ENCODE assay signal across 8 mouse cellular contexts in genomic region chr19:10486264-10486738, GRCm38 (mm10). TPM values are rescaled to one million over a fixed set of nuclear protein-coding genes. Genes with fewer than 3 reads are reported as not detected.
DNase-seq lines count a peak whose midpoint lies in the region; ATAC-seq lines count a peak whose summit lies in the region.

No protein-coding gene starts in this region.

- peak; percentile 29 for DNase-seq in urinary bladder, postnatal 25 days (ENCODE audit: low spot score)
- no peak for DNase-seq in urinary bladder, postnatal 10 days (ENCODE audit: low spot score)
- DNase-seq in cerebellum, postnatal 36 days = peak; percentile 41 to 69
- peak; percentile 19 for DNase-seq in gastrocnemius, postnatal 14 days
- peak; percentile 31 to 63 for DNase-seq in kidney, adult 8-10 months

- no peaks in the 10 kb centered on the region for H3K9me3 ChIP-seq in limb, embryonic 13.5 days
- no peaks in the 10 kb centered on the region for H3K9me3 ChIP-seq in stomach, embryonic 15.5 days

- ATAC-seq in limb, embryonic 13.5 days (ENCODE audit: low FRiP score, low read depth) = peak; percentile 85
- ATAC-seq in monocyte, adult 5-6 weeks (replicated peaks; ENCODE audit: insufficient number of reproducible peaks, low FRiP score, low TSS enrichment, poor library complexity, severe bottlenecking) = peak; percentile 81
- peak; percentile 30; the same call in 1 of the 2 replicates for ATAC-seq in stomach, embryonic 15.5 days (ENCODE audit: insufficient read depth, low FRiP score, low read depth)

- intact Hi-C loops in gastrocnemius, postnatal 14 days (cut with DNase I; ENCODE audit: low total_unique reads) = loop anchor here (10.0 kb wide), 1 partner anchor 232 kb away; no protein-coding TSS in a partner anchor

- peaks cover 6% of the 10 kb centered on the region; the same call in 1 of the 2 replicates for H3K27me3 ChIP-seq in limb, embryonic 13.5 days
- H3K27me3 ChIP-seq in stomach, embryonic 15.5 days (replicated peaks) = 0 out of 2 replicates have a peak, but pooled peaks cover 6% of the 10 kb centered on the region

- WGBS in limb, embryonic 13.5 days = 19% methylated on average over 9 of the region's 9 CpGs
- WGBS in stomach, embryonic 15.5 days = 18% methylated on average over 9 of the region's 9 CpGs

- no peak overlapping the region for H3K27ac ChIP-seq in limb, embryonic 13.5 days
- H3K27ac ChIP-seq in stomach, embryonic 15.5 days = no peak overlapping the region

- H3K36me3 ChIP-seq in limb, embryonic 13.5 days = no peaks in the 10 kb centered on the region
- no peaks in the 10 kb centered on the region for H3K36me3 ChIP-seq in stomach, embryonic 15.5 days

- peaks cover 2% of the 10 kb centered on the region; the same call in 1 of the 2 replicates for H3K4me1 ChIP-seq in limb, embryonic 13.5 days
- H3K4me1 ChIP-seq in stomach, embryonic 15.5 days = 0 out of 2 replicates have a peak, but pooled peaks cover 3% of the 10 kb centered on the region

- no peak overlapping the region for H3K9ac ChIP-seq in limb, embryonic 13.5 days
- no peak overlapping the region for H3K9ac ChIP-seq in stomach, embryonic 15.5 days

- no peak overlapping the region for H3K4me3 ChIP-seq in limb, embryonic 13.5 days
- no peak overlapping the region for H3K4me3 ChIP-seq in stomach, embryonic 15.5 days (replicated peaks)

- H3K4me2 ChIP-seq in limb, embryonic 13.5 days (replicated peaks) = no peak overlapping the region
- no peak overlapping the region for H3K4me2 ChIP-seq in stomach, embryonic 15.5 days

RNA-seq across cellular contexts. Expression of gene Ppp1r32, which starts 3.6 kb away (rescaled TPM):
- total RNA-seq in gastrocnemius, postnatal 14 days (2021) = under 1 TPM; 0.38 to 0.57 TPM
- not detected in 2 replicates for polyA plus RNA-seq in limb, embryonic 13.5 days (2015; fragmentation: Nextera tagmentation; extraction: Ambion mirVana)
- 0.67 TPM in 1 of 3 replicates, not detected in the others for total RNA-seq in monocyte, adult 5-6 weeks (2017)
- polyA plus RNA-seq in stomach, embryonic 15.5 days (2015; fragmentation: Nextera tagmentation; extraction: Ambion mirVana) = 0.19 and 0.22 TPM in 2 replicates

RNA-seq across cellular contexts. Expression of gene Lrrc10b, which starts 29.0 kb away (rescaled TPM):
- under 1 TPM; 0.35 to 0.49 TPM for total RNA-seq in gastrocnemius, postnatal 14 days (2021)
- 0.25 and 0.37 TPM in 2 replicates for polyA plus RNA-seq in limb, embryonic 13.5 days (2015; fragmentation: Nextera tagmentation; extraction: Ambion mirVana)
- 0.21 to 0.29 TPM in 2 of 3 replicates, not detected in the other for total RNA-seq in monocyte, adult 5-6 weeks (2017)
- polyA plus RNA-seq in stomach, embryonic 15.5 days (2015; fragmentation: Nextera tagmentation; extraction: Ambion mirVana) = 0.57 and 0.91 TPM in 2 replicates

RNA-seq across cellular contexts. Expression of gene Cpsf7, which starts 38.8 kb away (rescaled TPM):
- 10 to 100 TPM; 17.0 to 21.0 TPM for total RNA-seq in gastrocnemius, postnatal 14 days (2021)
- 48.5 and 51.4 TPM in 2 replicates for polyA plus RNA-seq in limb, embryonic 13.5 days (2015; fragmentation: Nextera tagmentation; extraction: Ambion mirVana)
- total RNA-seq in monocyte, adult 5-6 weeks (2017) = 49.1 to 87.5 TPM (median 69.3 TPM) in 3 replicates
- 30.8 and 37.7 TPM in 2 replicates for polyA plus RNA-seq in stomach, embryonic 15.5 days (2015; fragmentation: Nextera tagmentation; extraction: Ambion mirVana)

RNA-seq across cellular contexts. Expression of gene Sdhaf2, which starts 39.6 kb away (rescaled TPM):
- 10 to 100 TPM; 38.5 to 46.6 TPM for total RNA-seq in gastrocnemius, postnatal 14 days (2021)
- polyA plus RNA-seq in limb, embryonic 13.5 days (2015; fragmentation: Nextera tagmentation; extraction: Ambion mirVana) = 60.4 and 66.2 TPM in 2 replicates
- 47.3 to 75.9 TPM (median 53.7 TPM) in 3 replicates for total RNA-seq in monocyte, adult 5-6 weeks (2017)
- 52.4 and 55.3 TPM in 2 replicates for polyA plus RNA-seq in stomach, embryonic 15.5 days (2015; fragmentation: Nextera tagmentation; extraction: Ambion mirVana)

Comparison
In these comparisons a context has a peak if more than half of its experiments do, and no peak if none do; other contexts are left out.
1. ATAC-seq: peak in every context shown above with its lines; median percentile 85 in limb, embryonic 13.5 days; 81 in monocyte, adult 5-6 weeks; 30 in stomach, embryonic 15.5 days.